Mouse (Mus musculus) MEL (cell line): Measurements from ENCODE around the gene Cd151. TPM values are rescaled to one million over a fixed set of nuclear protein-coding genes. Genes with fewer than 3 reads are reported as not detected.
A peak's percentile ranks its signal among the peaks of the same experiment; 100 is the strongest.

Experiments used
- DNase-seq: peaks from one replicate; pipeline ENCODE4 v3.0.0; 2011; ENCODE audit warnings: low read depth, low spot score
- H3K27ac ChIP-seq: 2 replicates; pipeline ENCODE4 v1.5.1; 2012; ENCODE audit warnings: low read depth, mild to moderate bottlenecking, control low read depth, low read length, moderate library complexity; ENCODE audit not compliant: control insufficient read depth
- H3K27me3 ChIP-seq, 2 experiments: fragments of 150-350 bp in 1 of 2; sonication (generic) in 1 of 2; 2 replicates each; pipeline ENCODE4 v1.6.1; 2012; ENCODE audit warnings: low read length in 2 of 2, mild to moderate bottlenecking in 2 of 2, improper control_type of control experiment in 1 of 2, moderate library complexity in 1 of 2; ENCODE audit not compliant: insufficient read depth in 2 of 2, control insufficient read depth in 1 of 2
- H3K36me3 ChIP-seq, 2 experiments: 2 replicates each; pipeline ENCODE4 v1.6.1; 2012 to 2014; ENCODE audit warnings: low read length in 2 of 2, improper control_type of control experiment in 1 of 2, inconsistent platforms in 1 of 2, mild to moderate bottlenecking in 1 of 2; ENCODE audit not compliant: insufficient read depth in 2 of 2, control insufficient read depth in 1 of 2
- H3K4me1 ChIP-seq, 2 experiments: fragments of 150-350 bp in 1 of 2; sonication (generic) in 1 of 2; 2 replicates each; pipeline ENCODE4 v1.6.1; 2012; ENCODE audit warnings: low read length in 2 of 2, improper control_type of control experiment in 1 of 2, mild to moderate bottlenecking in 1 of 2; ENCODE audit not compliant: insufficient read depth in 2 of 2, control insufficient read depth in 1 of 2
- H3K4me3 ChIP-seq, 2 experiments: fragments of 150-350 bp in 1 of 2; sonication (generic) in 1 of 2; 2 replicates each; pipeline ENCODE4 v1.5.1; 2012; ENCODE audit warnings: low read depth in 2 of 2, low read length in 2 of 2, mild to moderate bottlenecking in 2 of 2, moderate library complexity in 2 of 2, control low read depth in 1 of 2, improper control_type of control experiment in 1 of 2; ENCODE audit not compliant: control insufficient read depth in 1 of 2, insufficient read depth in 1 of 2
- H3K79me2 ChIP-seq: 2 replicates; pipeline ENCODE4 v1.6.1; 2012; ENCODE audit warnings: mild to moderate bottlenecking, low read length, moderate library complexity; ENCODE audit not compliant: control insufficient read depth, poor library complexity, insufficient read depth
- H3K9ac ChIP-seq: 2 replicates; pipeline ENCODE4 v1.6.1; 2012; ENCODE audit warnings: low read depth, mild to moderate bottlenecking, control low read depth, low read length, moderate library complexity; ENCODE audit not compliant: control insufficient read depth, poor library complexity, severe bottlenecking
- H3K9me3 ChIP-seq: fragments of 150-350 bp; sonication (generic); replicated peaks from 2 replicates; pipeline ENCODE4 v1.6.1; 2012; ENCODE audit warnings: mild to moderate bottlenecking, low read length, improper control_type of control experiment, moderate library complexity; ENCODE audit not compliant: insufficient read depth
- BHLHE40 ChIP-seq: IDR thresholded peaks from 2 replicates; pipeline ENCODE4 v1.6.1; 2012; ENCODE audit warnings: low read depth, mild to moderate bottlenecking, inconsistent platforms, low read length, improper control_type of control experiment, borderline replicate concordance
- CHD1 ChIP-seq: IDR thresholded peaks from 2 replicates; pipeline ENCODE4 v1.6.1; 2012; ENCODE audit warnings: low read depth, mild to moderate bottlenecking, inconsistent platforms, low read length, improper control_type of control experiment
- CTCF ChIP-seq, 3 experiments: IDR thresholded peaks in 2 of 3; conservative IDR thresholded peaks in 1 of 3; 2 replicates each; pipeline ENCODE4 v1.5.1; 2011 to 2012; ENCODE audit warnings: low read length in 3 of 3, low read depth in 2 of 3, mild to moderate bottlenecking in 2 of 3, improper control_type of control experiment in 1 of 3, inconsistent platforms in 1 of 3, mixed read lengths in 1 of 3, moderate library complexity in 1 of 3; ENCODE audit not compliant: control insufficient read depth in 1 of 3, insufficient read depth in 1 of 3, poor library complexity in 1 of 3, severe bottlenecking in 1 of 3
- E2F4 ChIP-seq: IDR thresholded peaks from 2 replicates; pipeline ENCODE4 v1.6.1; 2011; ENCODE audit warnings: low read depth, low read length, improper control_type of control experiment, borderline replicate concordance
- ELF1 ChIP-seq: IDR thresholded peaks from 2 replicates; pipeline ENCODE4 v1.6.1; 2014; ENCODE audit warnings: low read depth, mild to moderate bottlenecking, inconsistent platforms, low read length, improper control_type of control experiment, moderate library complexity
- EP300 ChIP-seq, 2 experiments: IDR thresholded peaks; 2 replicates each; pipeline ENCODE4 v1.6.1; 2011; ENCODE audit warnings: improper control_type of control experiment in 2 of 2, low read length in 2 of 2, low read depth in 1 of 2, mild to moderate bottlenecking in 1 of 2
- ETS1 ChIP-seq: IDR thresholded peaks from 2 replicates; pipeline ENCODE4 v1.6.1; 2012; ENCODE audit warnings: low read depth, mild to moderate bottlenecking, inconsistent platforms, low read length, improper control_type of control experiment, moderate library complexity
- GATA1 ChIP-seq: IDR thresholded peaks from 2 replicates; pipeline ENCODE4 v1.6.1; 2011; ENCODE audit warnings: low read depth, low read length, improper control_type of control experiment
- HCFC1 ChIP-seq: IDR thresholded peaks from 2 replicates; pipeline ENCODE4 v1.6.1; 2012; ENCODE audit warnings: low read depth, mild to moderate bottlenecking, inconsistent platforms, low read length, improper control_type of control experiment, moderate library complexity
- JUND ChIP-seq: IDR thresholded peaks from 2 replicates; pipeline ENCODE4 v1.6.1; 2011; ENCODE audit warnings: low read depth, mild to moderate bottlenecking, improper control_type of control experiment, low read length
- MAFK ChIP-seq: IDR thresholded peaks from 2 replicates; pipeline ENCODE4 v1.6.1; 2011; ENCODE audit warnings: low read depth, mild to moderate bottlenecking, low read length, improper control_type of control experiment, borderline replicate concordance
- MAX ChIP-seq: IDR thresholded peaks from 2 replicates; pipeline ENCODE4 v1.6.1; 2011; ENCODE audit warnings: low read length, improper control_type of control experiment
- MXI1 ChIP-seq: IDR thresholded peaks from 2 replicates; pipeline ENCODE4 v1.6.1; 2011; ENCODE audit warnings: mild to moderate bottlenecking, low read depth, low read length, improper control_type of control experiment
- MYB ChIP-seq: IDR thresholded peaks from 2 replicates; pipeline ENCODE4 v1.6.1; 2011; ENCODE audit warnings: mild to moderate bottlenecking, low read depth, low read length, improper control_type of control experiment
- MYC ChIP-seq: IDR thresholded peaks from 2 replicates; pipeline ENCODE4 v1.6.1; 2011; ENCODE audit warnings: low read depth, mild to moderate bottlenecking, low read length, improper control_type of control experiment, moderate library complexity
- NELFE ChIP-seq: IDR thresholded peaks from 2 replicates; pipeline ENCODE4 v1.6.1; 2011; ENCODE audit warnings: low read depth, low read length, improper control_type of control experiment
- NRF1 ChIP-seq: IDR thresholded peaks from 2 replicates; pipeline ENCODE4 v1.6.1; 2014; ENCODE audit warnings: low read depth, mild to moderate bottlenecking, inconsistent platforms, low read length, improper control_type of control experiment, moderate library complexity; ENCODE audit not compliant: poor library complexity, insufficient read depth, severe bottlenecking
- POLR2A ChIP-seq, 2 experiments: IDR thresholded peaks; 2 replicates each; pipeline ENCODE4 v1.6.1; 2011 to 2012; ENCODE audit warnings: low read length in 2 of 2, mild to moderate bottlenecking in 2 of 2, control low read depth in 1 of 2, improper control_type of control experiment in 1 of 2, low read depth in 1 of 2, moderate library complexity in 1 of 2; ENCODE audit not compliant: control insufficient read depth in 1 of 2, insufficient read depth in 1 of 2, poor library complexity in 1 of 2
- POLR2AphosphoS2 ChIP-seq: IDR thresholded peaks from 2 replicates; pipeline ENCODE4 v1.6.1; 2011; ENCODE audit warnings: low read length, improper control_type of control experiment
- POLR2AphosphoS5 ChIP-seq: IDR thresholded peaks from 2 replicates; pipeline ENCODE4 v1.6.1; 2012; ENCODE audit warnings: low read depth, borderline replicate concordance, mild to moderate bottlenecking, inconsistent platforms, low read length, moderate library complexity, mixed read lengths
- RAD21 ChIP-seq: IDR thresholded peaks from 2 replicates; pipeline ENCODE4 v1.6.1; 2011; ENCODE audit warnings: mild to moderate bottlenecking, low read depth, low read length, improper control_type of control experiment
- RCOR1 ChIP-seq: IDR thresholded peaks from 2 replicates; pipeline ENCODE4 v1.6.1; 2012; ENCODE audit warnings: low read depth, mild to moderate bottlenecking, inconsistent platforms, low read length, improper control_type of control experiment
- SIN3A ChIP-seq: IDR thresholded peaks from 2 replicates; pipeline ENCODE4 v1.6.1; 2012; ENCODE audit warnings: low read length, improper control_type of control experiment, inconsistent platforms
- TAL1 ChIP-seq: IDR thresholded peaks from 2 replicates; pipeline ENCODE4 v1.6.1; 2012; ENCODE audit warnings: mild to moderate bottlenecking, inconsistent platforms, low read length, moderate library complexity, mixed read lengths
- TCF12 ChIP-seq: IDR thresholded peaks from 2 replicates; pipeline ENCODE4 v1.6.1; 2014; ENCODE audit warnings: low read depth, mild to moderate bottlenecking, inconsistent platforms, low read length, improper control_type of control experiment, moderate library complexity
- USF1 ChIP-seq: IDR thresholded peaks from 2 replicates; pipeline ENCODE4 v1.6.1; 2014; ENCODE audit warnings: low read depth, mild to moderate bottlenecking, inconsistent platforms, low read length, improper control_type of control experiment, moderate library complexity
- USF2 ChIP-seq, 2 experiments: IDR thresholded peaks; 2 replicates each; pipeline ENCODE4 v1.6.1; 2011 to 2012; ENCODE audit warnings: improper control_type of control experiment in 2 of 2, low read length in 2 of 2, borderline replicate concordance in 1 of 2, inconsistent platforms in 1 of 2, low read depth in 1 of 2, mild to moderate bottlenecking in 1 of 2; ENCODE audit not compliant: insufficient read depth in 1 of 2
- ZKSCAN1 ChIP-seq: IDR thresholded peaks from 2 replicates; pipeline ENCODE4 v1.6.1; 2012; ENCODE audit warnings: low read depth, mild to moderate bottlenecking, inconsistent platforms, low read length, improper control_type of control experiment, moderate library complexity
- ZNF384 ChIP-seq: IDR thresholded peaks from 2 replicates; pipeline ENCODE4 v1.6.1; 2012; ENCODE audit warnings: low read depth, mild to moderate bottlenecking, inconsistent platforms, low read length, improper control_type of control experiment
- polyA plus RNA-seq, 2 experiments: library from polyadenylated mRNA; stranded (reverse) in 1 of 2; unstranded in 1 of 2; fragments of >175 nt in 1 of 2; fragments of >200 nt in 1 of 2; gene quantifications; 2 replicates each; pipeline versions ENCODE4 v1.2.1 to v1.2.4; 2012; ENCODE audit warnings: low replicate concordance in 2 of 2, low read depth in 1 of 2; ENCODE audit not compliant: insufficient read length in 2 of 2, insufficient read depth in 1 of 2, missing spikeins in 1 of 2
- total RNA-seq: library from RNA; depleted of rRNA; stranded (reverse); fragments of 300-350 nt; gene quantifications from 2 replicates; pipeline ENCODE4 v1.2.3, GENCODE M21; 2012

Cd151 gene
- total and polyA plus RNA-seq, 3 experiments = 40.6 to 86.6 TPM; not detected in 1

- H3K36me3 ChIP-seq = peaks cover 0 to 12% of the 10 kb centered on the region in 2 experiments; a peak in 2 of 4 replicates
- no peaks in the 10 kb centered on the region for H3K9me3 ChIP-seq
- peaks cover 8 to 29% of the 10 kb centered on the region in 2 experiments for H3K4me1 ChIP-seq
- peak; percentile 95 for DNase-seq
- peak overlapping the region; percentile 92 for H3K27ac ChIP-seq
- peak overlapping the region; percentile 88 for H3K9ac ChIP-seq
- peak overlapping the region; percentile 87 to 97 for H3K4me3 ChIP-seq
- TF ChIP-seq USF2 (IDR thresholded peaks at IDR 0.05; ENCODE audit: borderline replicate concordance in 1 of 2, insufficient read depth in 1 of 2, low read depth in 1 of 2, low read length in 2 of 2) (no peak), POLR2AphosphoS5 (no peak), RAD21 (no peak), ETS1 (peak; percentile 93), CTCF (IDR thresholded peaks at IDR 0.05 in 2 of 3, conservative IDR thresholded peaks at IDR 0.05 in 1 of 3; ENCODE audit: control insufficient read depth in 1 of 3, insufficient read depth in 1 of 3, low read depth in 2 of 3, low read length in 3 of 3, poor library complexity in 1 of 3, severe bottlenecking in 1 of 3) (peak; percentile 34 to 48 (median 40)), NELFE (peak; percentile 63), MYB (no peak), TCF12 (peak; percentile 1; the same call in 1 of the 2 replicates), ZNF384 (no peak), SIN3A (peak; percentile 69), ELF1 (no peak), ZKSCAN1 (no peak), MYC (peak; percentile 85), RCOR1 (peak; percentile 40; the same call in 1 of the 2 replicates), NRF1 (no peak), USF1 (no peak), POLR2AphosphoS2 (no peak), EP300 (IDR thresholded peaks at IDR 0.05; ENCODE audit: low read depth in 1 of 2, low read length in 2 of 2) (peak; percentile 74 to 75), POLR2A (IDR thresholded peaks at IDR 0.05; ENCODE audit: control insufficient read depth in 1 of 2, insufficient read depth in 1 of 2, low read depth in 1 of 2, low read length in 2 of 2, poor library complexity in 1 of 2) (peak in 1 of 2 experiments; percentile 64; a peak in 1 of 4 replicates), MAFK (no peak), TAL1 (peak; percentile 78), HCFC1 (no peak), BHLHE40 (no peak), GATA1 (peak; percentile 49), MAX (peak; percentile 73), JUND (peak; percentile 94), MXI1 (peak; percentile 60), E2F4 (no peak), CHD1 (no peak)
- H3K79me2 ChIP-seq = peaks cover 18% of the 10 kb centered on the region
- no peaks in the 10 kb centered on the region for H3K27me3 ChIP-seq
Measured at GRCm38 (mm10) chr7:141468522-141469211, 1.5 kb downstream of the Cd151 start.
